Mouse (Mus musculus): ENCODE measurements at regions not wholly inside any gene's neighbourhood (a gene's known extent, or its start where the extent isn't known, plus 50 kb on each side); places are given as distances from the start of the nearest gene placed in this dataset.

DNA sequence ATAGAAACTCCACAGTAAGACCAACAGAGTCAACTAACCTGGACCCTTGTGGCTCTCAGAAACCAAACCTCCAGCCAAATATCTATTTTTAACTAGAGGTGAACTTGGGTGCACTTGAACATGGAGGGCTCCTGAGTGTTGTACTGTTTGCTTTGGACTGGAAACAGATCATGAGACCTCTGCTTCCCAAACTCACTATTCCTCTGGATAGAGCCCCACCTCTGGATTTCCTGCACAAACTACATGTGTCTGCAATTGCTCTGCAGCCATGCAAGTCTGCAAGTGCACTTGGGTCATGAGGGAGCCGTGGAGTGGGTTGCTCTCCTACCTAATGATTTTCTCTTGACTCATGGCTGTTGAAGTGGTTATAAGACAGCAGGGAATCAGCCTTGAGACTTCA, 759.9 kb upstream of the Fam160b2 start:
- DNase-seq (ENCODE audit: extremely low read depth, insufficient read length, low spot score): no peak

DNA sequence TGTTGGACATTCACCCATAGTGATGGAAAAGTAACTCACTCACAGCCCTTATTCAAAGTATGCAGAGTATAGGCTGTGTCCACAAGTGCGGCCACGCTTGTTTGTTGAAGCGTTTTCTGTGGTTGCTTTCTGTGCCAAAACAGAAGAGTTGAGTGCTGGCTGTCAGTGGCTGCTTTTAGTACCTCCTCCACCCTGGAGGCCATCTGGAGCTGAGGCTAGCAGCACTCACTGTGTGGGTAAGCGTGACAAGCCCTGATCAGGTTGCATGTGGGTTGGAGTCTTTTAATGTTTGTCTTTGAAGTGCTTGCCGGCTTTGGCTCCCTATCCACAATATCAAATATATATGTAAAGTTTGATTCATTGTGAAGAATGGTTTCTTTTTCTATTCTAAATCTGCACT, 738.6 kb upstream of the Fam160b2 start:
- peak; percentile 56 for DNase-seq (ENCODE audit: extremely low read depth, insufficient read length, low spot score)

DNA sequence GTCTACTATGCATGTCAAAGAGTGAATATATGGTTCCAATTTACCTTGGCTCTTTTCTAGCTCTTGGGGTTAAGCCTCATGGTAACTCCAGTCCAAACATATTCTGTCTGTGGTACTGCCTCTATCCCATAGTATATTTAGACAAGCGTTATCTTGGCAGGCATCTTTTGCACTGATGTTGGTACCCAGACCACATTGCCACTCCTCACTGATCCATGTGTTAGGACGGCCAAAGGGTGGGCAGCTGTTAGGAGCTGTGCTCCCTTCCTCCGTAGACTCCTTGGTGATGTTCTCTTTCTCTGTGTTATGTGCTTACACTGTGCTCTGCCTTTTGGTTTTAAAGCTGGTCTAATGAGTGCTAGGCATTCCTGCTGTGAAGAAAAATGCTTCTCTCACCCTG, 737.3 kb upstream of the Fam160b2 start:
- DNase-seq (ENCODE audit: extremely low read depth, insufficient read length, low spot score): no peak

DNA sequence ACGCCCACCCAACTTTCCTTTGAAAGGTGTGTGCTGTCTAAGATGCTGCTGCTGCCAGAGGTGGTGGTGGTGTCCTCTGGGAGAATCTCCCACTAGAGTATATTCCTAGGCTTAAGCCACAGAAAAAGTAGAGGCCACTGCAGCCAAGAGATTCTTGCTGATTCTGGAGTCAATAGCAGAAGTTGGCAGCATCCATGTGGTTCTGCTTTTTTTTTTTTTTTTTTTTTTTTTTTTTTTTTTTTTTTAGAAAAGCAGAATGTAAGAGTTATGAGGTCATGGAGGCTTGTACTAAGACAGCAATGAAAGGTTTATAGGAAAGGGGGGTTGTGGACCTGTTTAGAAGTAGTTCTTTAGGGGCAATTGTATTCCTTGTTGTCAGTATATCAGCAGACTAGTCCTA, 734.4 kb upstream of the Fam160b2 start:
- DNase-seq (ENCODE audit: extremely low read depth, insufficient read length, low spot score): no peak

DNA sequence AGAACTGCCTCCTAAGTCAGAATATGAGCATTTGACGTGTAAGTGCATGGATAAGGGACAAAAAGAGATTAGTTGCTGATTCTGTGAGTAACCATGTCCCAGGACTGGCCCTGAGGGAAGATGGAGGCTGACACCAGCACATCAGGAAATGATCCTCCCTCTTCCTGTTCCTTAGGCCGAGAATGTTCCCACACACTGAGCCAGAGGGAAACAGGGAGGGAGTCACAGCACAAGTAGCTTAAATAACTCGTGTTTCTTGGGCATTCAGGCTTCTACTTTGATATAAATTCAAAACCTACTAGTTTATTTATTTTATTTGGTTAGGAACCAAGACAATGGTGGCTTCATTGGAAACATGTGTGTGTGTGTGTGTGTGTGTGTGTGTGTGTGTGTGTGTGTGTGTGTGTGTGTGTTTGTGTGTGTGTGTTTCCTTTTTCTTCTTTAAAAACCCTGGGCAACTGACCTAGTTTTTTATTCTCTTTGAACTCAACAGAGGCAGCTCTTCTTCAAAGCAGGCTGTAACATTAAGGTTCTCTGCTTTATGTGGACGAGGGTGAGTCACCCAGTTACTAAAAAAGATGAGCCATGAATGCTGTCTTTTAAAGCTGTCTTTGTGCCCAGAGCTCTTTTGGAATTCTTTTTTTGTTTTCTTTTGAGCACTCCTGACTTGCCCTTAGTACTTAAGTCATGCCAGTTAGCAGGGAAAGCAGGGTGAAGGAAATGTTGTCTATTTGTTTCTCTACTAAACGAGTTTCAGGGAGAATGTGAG, 730.4 kb upstream of the Fam160b2 start:
- DNase-seq (ENCODE audit: extremely low read depth, insufficient read length, low spot score): peak; percentile 6

DNA sequence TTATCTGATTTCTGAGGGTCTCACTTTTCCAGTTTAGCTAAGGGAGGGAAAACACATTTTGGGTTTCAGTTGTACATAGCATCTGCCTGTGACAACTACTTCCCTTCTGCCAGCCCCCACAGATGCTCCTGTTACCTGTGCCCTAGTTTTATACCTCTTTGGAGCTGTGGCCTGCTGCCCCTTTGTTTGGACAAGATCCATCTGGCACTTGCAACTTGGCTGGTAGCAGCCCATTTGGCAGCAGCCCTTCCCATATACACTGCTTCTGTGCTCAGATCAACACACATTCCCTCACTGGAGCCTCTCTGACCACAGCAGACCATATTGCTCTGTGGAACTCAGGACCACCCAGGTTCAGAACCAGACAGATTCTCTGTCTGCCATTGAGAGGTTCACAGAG, 728.0 kb upstream of the Fam160b2 start:
- DNase-seq (ENCODE audit: extremely low read depth, insufficient read length, low spot score): no peak

DNA sequence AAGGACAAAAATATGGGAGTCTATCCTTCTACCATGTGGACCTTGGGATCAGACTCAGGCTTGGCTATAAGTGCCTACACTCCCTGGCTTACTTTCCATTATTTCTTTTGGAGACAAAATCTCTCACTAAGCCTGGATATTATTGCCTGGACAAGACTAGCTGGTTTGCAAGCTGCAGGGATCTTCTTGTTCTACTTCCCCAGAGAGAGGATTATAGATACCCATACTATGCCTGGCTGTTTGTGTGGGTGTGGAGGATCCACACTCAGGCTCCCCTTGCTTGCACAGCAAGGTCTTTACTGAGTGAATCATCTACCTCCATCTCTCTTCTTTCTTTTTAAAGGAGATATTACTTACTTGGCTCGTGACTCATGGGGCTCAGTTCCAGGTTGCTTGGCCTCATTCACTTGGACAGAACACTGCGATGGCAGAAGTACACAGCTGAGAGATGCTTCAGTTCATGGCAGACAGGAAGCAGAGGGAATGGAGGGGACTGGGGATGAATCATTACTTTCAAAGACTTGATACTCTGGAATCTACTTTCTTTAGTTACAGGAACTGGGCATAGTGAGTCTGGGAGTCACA, 727.0 kb upstream of the Fam160b2 start:
- DNase-seq (ENCODE audit: extremely low read depth, insufficient read length, low spot score): peak; percentile 58

DNA sequence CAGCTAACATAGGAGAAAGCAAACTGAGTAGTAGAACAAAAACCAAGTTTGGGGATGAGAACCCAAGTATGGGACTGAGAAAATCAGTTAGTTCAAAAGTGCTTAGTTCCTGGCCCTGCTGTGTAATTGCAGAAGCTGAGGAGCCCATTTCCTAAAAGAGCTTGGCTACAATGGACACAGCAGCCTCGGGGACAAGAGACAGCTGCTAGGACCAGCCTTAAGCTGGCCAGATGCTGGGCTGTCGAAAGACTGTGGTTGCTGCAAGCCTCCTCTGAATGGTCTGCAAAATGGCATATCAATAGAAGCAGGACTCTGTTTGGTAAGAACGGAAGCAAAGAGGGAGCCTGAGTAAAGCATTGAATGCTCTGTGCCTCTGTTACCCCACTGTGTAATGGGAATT, 715.6 kb upstream of the Fam160b2 start:
- DNase-seq (ENCODE audit: extremely low read depth, insufficient read length, low spot score): no peak

DNA sequence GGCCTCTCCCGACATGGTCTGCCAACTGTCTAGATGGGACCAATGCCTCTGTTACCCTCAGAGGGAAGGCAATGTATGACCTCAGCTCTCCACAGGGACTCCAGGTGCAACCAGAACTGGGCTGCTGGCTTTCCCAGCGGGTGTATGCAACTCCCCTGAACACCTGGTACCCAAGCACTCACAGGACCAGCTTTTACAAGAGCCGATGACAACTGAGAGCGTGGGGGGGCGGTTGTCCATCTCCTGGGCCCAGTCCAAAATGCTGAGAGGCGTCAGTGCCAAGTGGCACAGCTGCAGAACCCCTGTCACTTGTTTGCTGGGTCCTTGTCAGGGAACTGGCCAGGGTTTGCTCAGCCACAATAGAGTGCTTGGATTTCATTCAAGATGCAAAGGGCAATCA, 700.1 kb upstream of the Fam160b2 start:
- DNase-seq (ENCODE audit: extremely low read depth, insufficient read length, low spot score): peak; percentile 6

DNA sequence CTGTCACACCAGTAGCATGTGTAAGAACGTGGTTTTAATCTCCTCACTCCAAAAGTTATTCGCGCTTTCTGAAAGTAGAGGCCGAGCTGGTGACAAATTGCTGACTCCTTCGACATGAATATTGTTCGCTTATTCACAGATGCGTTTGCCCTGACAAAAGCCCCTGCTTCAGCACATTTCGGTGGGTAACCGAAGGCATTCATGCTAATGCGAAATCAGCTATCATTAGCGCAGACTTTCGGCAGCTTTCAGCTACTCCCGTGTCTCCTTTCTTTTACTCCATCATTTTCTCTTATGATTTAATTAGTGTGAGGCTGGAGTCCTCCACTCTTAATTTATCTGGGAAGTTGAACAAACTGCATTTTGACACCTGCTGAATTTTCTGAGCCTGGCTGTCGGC, 681.9 kb upstream of the Fam160b2 start:
- no peak for DNase-seq (ENCODE audit: extremely low read depth, insufficient read length, low spot score)

DNA sequence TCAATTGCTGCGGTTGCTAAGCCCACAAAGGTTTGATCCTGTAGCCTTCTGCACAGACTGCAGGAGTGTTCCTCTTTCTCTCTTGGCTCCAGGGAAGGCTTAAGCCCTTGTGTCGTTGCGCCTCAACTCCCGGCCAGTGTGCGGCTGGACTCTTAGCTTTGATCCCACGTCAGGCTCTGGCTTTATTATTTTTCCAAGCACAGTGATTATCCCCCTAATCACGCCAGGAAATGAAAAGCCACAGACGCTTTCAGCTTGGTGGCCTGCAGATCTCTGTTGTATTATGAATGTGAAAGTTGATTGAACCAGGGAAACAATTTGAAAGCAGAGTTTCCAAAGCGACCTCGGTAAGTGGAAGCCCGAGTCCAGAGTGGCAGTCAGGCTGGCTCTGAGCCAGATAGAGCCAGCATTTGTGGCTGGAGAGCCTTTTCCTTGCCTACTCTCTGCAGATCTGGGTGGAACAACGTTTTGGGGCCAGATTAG, 676.7 kb upstream of the Fam160b2 start:
- DNase-seq (ENCODE audit: extremely low read depth, insufficient read length, low spot score): no peak

DNA sequence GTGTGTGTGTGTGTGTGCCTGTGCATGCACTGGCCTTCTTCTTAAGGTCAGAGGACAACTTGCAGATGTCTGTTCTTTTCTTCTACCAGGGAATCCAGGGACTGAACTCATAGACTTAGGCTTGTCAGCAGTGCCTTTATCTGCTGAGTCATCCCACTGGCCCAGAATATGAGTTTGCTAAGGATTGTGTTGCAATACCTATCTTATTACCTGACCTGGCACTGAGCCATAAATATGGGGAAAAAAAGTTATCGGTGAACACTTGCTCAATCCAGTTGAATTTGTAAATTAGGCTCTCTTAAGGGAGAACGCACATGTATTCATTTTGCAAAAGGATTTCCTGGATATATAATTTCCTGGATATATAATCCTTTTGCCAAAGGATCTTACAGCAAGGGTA, 672.8 kb upstream of the Fam160b2 start:
- DNase-seq (ENCODE audit: extremely low read depth, insufficient read length, low spot score): no peak

DNA sequence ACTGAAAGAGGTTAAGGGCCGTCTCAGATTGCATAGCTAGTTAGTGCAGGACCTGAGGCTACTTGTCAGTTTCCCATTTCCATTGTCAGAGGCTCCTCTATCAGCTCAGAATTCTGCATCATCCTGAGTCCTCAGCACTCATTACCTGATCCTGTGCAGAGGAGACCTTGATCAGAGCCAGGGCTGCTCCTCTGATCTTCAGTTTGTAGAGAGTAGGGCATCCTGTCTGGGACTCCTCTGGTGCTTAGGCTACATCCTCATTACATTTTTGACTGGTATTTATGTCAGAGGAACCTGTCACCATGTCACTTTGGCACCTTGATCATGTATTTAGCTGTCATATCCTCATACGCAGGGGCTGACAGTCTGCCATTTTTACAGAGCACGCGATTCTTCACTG, 658.0 kb upstream of the Fam160b2 start:
- DNase-seq (ENCODE audit: extremely low read depth, insufficient read length, low spot score): no peak

DNA sequence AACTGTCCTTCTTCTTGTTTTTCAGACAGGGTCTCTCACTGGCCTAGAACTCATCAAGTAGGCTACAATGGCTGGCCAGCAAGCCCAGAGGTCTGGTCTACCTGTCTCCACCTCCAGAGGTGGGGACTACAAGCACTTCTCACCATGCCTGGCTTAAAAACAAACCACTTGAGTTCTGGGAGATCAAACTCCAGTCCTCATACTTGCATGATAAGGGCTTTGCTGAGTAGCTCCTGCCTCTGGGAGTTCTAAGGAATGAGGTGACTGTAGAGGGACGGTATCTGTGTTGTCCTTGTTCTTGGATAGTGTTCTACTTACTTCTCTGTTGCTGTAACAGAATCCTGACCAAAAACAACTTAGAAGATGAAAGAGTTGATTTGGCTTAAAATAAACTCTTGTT, 654.6 kb upstream of the Fam160b2 start:
- DNase-seq (ENCODE audit: extremely low read depth, insufficient read length, low spot score): no peak

DNA sequence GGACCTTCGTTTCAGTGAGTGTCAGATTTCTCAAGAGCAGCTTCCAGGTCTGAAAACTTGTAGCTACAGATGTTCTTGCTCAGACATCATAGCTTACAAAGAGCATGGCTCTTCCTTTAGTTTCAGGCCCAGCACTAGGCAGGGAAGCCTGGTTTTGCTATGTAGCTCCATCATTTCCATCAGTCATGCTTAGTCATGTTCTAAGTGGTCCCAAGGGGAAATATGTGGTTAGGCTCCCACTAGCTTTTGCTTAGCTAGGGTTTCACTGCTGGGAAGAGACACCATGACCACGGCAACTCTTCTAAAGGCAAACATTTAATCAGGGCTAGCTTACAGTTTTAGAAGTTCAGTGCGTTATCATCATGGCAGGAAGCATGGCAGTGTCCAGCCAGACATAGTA, 652.5 kb upstream of the Fam160b2 start:
- peak; percentile 10 for DNase-seq (ENCODE audit: extremely low read depth, insufficient read length, low spot score)

DNA sequence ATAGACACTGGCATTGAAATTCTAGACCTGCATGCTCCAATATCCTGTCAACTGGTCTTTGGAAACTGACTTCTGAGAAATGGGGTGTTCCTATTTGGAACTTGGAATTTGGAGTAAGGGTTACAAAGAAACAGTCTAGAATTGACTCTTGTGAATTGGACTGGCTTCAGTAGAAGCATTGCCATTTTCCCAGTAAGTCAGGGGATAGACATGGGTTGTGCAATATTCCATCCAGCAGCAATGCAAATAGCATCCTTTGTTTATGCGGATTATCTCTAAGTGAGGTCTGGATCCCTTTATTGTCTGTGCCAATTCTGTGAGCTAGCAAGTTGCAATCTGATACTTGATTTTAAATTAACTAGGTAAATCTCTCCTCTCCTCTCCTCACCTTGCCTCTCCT, 651.5 kb upstream of the Fam160b2 start:
- no peak for DNase-seq (ENCODE audit: extremely low read depth, insufficient read length, low spot score)

DNA sequence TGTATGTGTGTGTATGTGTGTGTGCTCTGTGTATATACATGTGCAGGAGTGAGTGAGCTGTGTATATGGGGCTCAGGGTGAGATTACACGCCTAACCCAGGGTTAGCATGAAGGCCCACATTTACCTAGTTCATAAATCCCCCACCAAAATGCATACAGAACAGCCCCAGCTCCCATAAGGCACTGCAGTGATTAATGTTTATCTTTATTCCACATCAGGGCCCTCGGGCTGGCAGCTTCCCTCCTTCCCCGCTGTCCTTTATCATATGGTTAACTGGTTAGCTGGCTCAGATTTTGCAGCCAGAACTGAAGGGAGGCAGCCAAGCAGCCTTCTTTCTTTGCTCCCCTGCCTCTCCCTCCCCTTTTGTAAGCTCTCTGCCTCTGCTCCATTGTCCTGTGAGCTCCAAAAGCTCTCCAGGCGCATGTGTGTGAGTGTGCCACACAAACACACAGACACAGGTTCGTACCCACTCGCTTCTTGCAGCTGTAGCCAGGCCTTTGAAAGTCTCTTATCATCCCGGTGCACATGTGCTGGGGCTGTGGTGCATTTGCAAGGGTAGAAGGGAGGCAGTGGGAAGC, 649.8 kb upstream of the Fam160b2 start:
- DNase-seq (ENCODE audit: extremely low read depth, insufficient read length, low spot score): no peak

DNA sequence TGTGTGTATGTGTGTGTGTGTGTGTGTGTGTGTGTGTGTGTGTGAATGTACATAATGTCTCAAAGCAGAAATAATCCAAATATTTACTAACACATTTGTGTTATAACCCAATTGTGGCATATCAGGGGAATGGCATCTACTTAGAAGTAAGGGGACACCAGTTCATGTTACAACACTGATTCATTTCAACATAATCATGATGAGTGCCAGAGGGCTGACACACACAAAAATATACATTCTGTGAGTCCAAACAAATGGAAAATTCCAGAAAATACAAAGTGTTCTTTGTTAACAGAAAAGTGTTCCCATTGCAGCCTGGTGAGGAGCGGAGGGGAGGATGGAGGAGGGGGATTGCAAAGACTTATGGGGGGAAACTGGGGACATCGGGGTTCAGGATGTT, 648.9 kb upstream of the Fam160b2 start:
- no peak for DNase-seq (ENCODE audit: extremely low read depth, insufficient read length, low spot score)

DNA sequence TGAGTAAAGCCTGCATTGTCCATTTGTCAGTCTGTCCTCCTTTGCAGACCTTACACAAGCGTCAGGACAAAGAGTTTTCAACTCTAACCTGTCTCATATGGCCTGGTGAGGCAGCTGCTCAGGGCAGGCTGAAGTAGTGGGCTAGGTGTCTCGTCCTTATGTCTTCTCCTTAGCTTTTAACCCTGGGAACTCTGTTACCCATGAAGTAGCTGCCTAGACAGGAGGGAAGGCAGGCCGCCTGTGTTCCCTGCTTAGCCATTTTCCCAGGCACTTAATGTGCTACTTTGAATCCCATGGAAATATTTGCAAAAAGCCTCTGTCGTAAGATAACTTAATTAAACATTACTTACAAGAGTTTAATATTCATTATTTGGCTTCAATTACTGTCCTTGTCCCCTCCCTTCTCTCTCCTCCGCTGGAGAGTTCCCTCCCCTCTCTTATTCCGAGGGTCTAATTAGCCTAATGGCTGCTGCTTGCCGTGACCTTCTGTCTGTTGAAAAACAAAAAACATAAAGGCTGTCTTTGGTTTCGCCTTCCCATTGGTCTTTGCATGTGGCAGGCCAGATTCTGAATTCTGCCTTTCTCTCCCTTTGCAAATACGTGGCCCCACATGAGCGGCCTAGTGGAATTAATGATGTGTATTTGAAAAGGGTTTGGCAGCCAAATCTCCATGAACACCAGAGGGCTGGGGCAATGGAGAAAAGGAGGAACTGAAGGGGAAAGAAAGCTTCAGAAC, 642.2 kb upstream of the Fam160b2 start:
- no peak for DNase-seq (ENCODE audit: extremely low read depth, insufficient read length, low spot score)

DNA sequence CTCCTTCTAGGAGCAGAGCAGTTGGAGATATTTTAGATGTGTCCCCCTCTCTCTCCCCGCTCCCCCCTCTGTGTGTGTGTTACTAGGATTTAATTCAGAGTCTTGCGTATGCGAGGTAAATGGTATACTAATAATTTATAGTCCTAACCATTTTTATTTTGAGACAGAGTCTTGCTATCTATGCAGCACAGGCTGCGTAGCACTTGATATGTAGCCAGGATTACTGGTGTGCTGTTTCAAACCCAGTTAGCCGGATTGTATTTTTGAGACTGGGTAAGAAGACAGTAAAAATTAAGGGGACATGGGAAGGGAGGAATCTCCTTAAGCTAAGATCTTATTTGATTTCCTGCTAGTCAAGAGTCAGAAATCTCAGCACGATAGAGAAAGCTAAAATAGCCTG, 636.6 kb upstream of the Fam160b2 start:
- DNase-seq (ENCODE audit: extremely low read depth, insufficient read length, low spot score): no peak

DNA sequence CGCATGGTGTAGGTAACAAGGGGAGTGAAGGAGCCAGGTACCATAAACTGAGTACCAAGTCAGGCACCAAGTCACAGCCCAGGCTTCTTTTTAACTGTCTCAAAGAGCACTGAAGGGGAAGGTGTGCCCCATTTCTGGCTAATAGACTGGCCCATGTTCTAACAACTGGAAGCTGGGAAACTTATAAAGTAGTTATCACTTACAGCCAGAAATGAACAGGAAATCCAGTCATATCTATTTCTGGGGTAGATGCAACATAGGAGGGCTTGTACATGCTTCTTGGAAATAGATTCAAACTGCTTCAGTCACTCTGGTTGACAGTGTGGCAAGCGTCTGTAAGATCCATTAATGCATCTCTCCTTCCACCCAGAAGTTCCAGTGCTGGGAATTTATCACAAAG, 635.3 kb upstream of the Fam160b2 start:
- DNase-seq (ENCODE audit: extremely low read depth, insufficient read length, low spot score): no peak

DNA sequence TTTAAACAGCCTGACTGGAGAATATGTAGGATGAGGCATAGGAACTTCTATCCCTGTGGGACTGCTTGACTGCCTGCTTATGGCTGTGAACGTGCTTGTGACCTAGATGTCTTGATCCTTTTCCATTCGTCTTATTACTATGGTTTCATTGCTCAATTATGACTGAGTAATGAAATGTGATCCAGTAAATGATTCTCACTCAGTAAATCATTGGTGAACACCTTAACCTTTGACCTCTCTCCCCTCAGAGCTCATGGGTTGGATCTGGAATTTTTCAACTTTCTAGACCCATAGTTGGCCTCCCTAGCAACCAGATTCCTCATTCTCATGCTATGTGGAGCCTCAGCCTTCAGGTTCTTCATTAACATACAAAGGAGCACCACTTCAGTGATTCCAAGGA, 634.6 kb upstream of the Fam160b2 start:
- no peak for DNase-seq (ENCODE audit: extremely low read depth, insufficient read length, low spot score)
